Mouse (Mus musculus) liver, embryonic 15.5 days (tissue): Measurements from ENCODE around the gene Cdkl1. TPM values are rescaled to one million over a fixed set of nuclear protein-coding genes. Genes with fewer than 3 reads are reported as not detected.

Experiments
- ATAC-seq: fragments of 200-750 bp; cut with Nextera tagmentation; 2 replicates; pipeline ENCODE4 v1.8.0; 2017; ENCODE audit warnings: moderate number of reproducible peaks, mild to moderate bottlenecking, moderate library complexity; ENCODE audit not compliant: insufficient read depth
- H3K27ac ChIP-seq: fragments of 300-500 bp; sonication (generic); replicated peaks from 2 replicates; pipeline ENCODE4 v1.5.1; 2015; ENCODE audit warnings: mild to moderate bottlenecking, inconsistent platforms
- H3K27me3 ChIP-seq: fragments of 300-500 bp; sonication (generic); 2 replicates; pipeline ENCODE4 v1.6.1; 2015; ENCODE audit warnings: mild to moderate bottlenecking, inconsistent platforms
- H3K36me3 ChIP-seq: fragments of 300-500 bp; sonication (generic); replicated peaks from 2 replicates; pipeline ENCODE4 v1.6.1; 2015; ENCODE audit warnings: moderate library complexity, mild to moderate bottlenecking, inconsistent platforms
- H3K4me1 ChIP-seq: fragments of 300-500 bp; sonication (generic); replicated peaks from 2 replicates; pipeline ENCODE4 v1.6.1; 2015; ENCODE audit warnings: inconsistent platforms
- H3K4me2 ChIP-seq: fragments of 300-500 bp; sonication (generic); 2 replicates; pipeline ENCODE4 v1.6.1; 2015; ENCODE audit warnings: moderate library complexity, mild to moderate bottlenecking, inconsistent platforms
- H3K4me3 ChIP-seq: fragments of 300-500 bp; sonication (generic); replicated peaks from 2 replicates; pipeline ENCODE4 v1.5.1; 2015; ENCODE audit warnings: mild to moderate bottlenecking, inconsistent platforms
- H3K9ac ChIP-seq: fragments of 300-500 bp; sonication (generic); 2 replicates; pipeline ENCODE4 v1.6.1; 2015; ENCODE audit warnings: moderate library complexity, mild to moderate bottlenecking, inconsistent platforms
- H3K9me3 ChIP-seq: fragments of 300-500 bp; sonication (generic); replicated peaks from 2 replicates; pipeline ENCODE4 v1.6.1; 2016; ENCODE audit warnings: inconsistent platforms
- WGBS: fragments of 180-500 bp; shearing (Covaris S2); methylation state at CpG from one replicate; pipeline ENCODE4 v1.1.7; 2015; ENCODE audit warnings: mixed read lengths; ENCODE audit not compliant: insufficient replicate concordance; 5-methylcytosine and 5-hydroxymethylcytosine counted together
- polyA plus RNA-seq: library from polyadenylated mRNA; unstranded; fragments of >200 nt; fragmentation: Nextera tagmentation; extraction: Ambion mirVana; gene quantifications from 2 replicates; pipeline ENCODE4 v1.2.1, GENCODE M21; 2015

The Cdkl1 gene
- polyA plus RNA-seq, 1 experiment from 2014 or later, result 1.7 TPM

DNA sequence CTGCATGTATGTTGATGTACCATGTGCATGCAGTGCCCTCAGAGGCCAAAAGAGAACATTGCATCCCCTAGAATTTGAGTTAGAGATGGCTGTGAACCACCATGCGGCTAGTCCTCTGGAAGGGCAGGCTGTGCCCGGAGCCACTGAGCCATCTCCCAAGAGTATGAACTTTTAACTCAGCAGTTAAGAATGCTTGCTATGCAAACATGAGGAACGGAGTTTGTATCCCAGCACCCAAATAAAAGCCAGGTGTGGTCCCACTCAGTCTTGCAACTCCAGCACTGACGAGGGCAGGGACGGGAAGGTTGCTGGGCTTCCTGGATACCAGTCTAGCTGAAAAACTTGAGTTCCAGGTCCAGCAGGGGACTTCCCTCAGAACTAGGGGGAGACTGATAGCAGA lies 49.1 kb downstream of the Cdkl1 start:
- ATAC-seq, result no peak
- 86% methylated on average over 5 of the region's 5 CpGs for WGBS
- H3K27me3 ChIP-seq, result no peaks in the 10 kb centered on the region

GRCm38 (mm10) chr12:69733923-69734322 lies 57.1 kb downstream of the Cdkl1 start:
- no peaks in the 10 kb centered on the region for H3K36me3 ChIP-seq
- H3K4me1 ChIP-seq, result peaks cover 9% of the 10 kb centered on the region
- no peaks in the 10 kb centered on the region for H3K9me3 ChIP-seq
- no peaks in the 10 kb centered on the region for H3K27me3 ChIP-seq
- no peak overlapping the region for H3K4me3 ChIP-seq
- H3K9ac ChIP-seq, result no peak overlapping the region
- peak overlapping the region; percentile 85 for H3K27ac ChIP-seq
- peak overlapping the region; percentile 25 for H3K4me2 ChIP-seq
- WGBS, result 49% methylated on average over 3 of the region's 3 CpGs
- ATAC-seq, result peak; percentile 41; the same call in 1 of the 2 replicates

More for the DNA sequence above, 49.1 kb downstream of the Cdkl1 start:
- Histone ChIP-seq H3K4me1 (peaks cover 4% of the 10 kb centered on the region), H3K9me3 (no peaks in the 10 kb centered on the region), H3K4me2 (no peak overlapping the region), H3K4me3 (no peak overlapping the region), H3K27ac (no peak overlapping the region), H3K36me3 (peaks cover 13% of the 10 kb centered on the region), H3K9ac (no peak overlapping the region)

DNA sequence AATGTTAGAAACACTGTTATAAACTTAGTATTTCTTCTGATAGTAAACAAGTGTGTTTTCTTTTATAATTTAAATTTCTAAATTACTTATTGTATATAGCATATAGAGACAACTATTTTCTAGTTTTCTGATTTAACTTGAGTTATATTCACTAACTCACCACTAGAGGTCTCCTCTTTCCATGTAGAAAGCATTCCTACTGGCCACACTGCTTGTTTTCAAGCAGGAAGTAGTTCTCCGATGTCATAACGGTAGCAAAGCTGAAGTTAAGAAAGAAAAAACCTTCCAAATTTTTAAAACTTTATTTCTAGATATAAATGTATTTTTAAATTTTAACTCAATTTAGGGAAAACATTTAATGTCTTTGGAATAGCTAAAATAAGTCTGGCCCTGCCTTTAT lies 57.5 kb downstream of the Cdkl1 start:
- no peak overlapping the region for H3K4me3 ChIP-seq
- peak overlapping the region; percentile 85 for H3K27ac ChIP-seq
- H3K27me3 ChIP-seq, result no peaks in the 10 kb centered on the region
- no peak overlapping the region for H3K9ac ChIP-seq
- H3K9me3 ChIP-seq, result no peaks in the 10 kb centered on the region
- peak overlapping the region; percentile 25; the same call in 1 of the 2 replicates for H3K4me2 ChIP-seq
- H3K36me3 ChIP-seq, result no peaks in the 10 kb centered on the region
- WGBS, result 0% methylated on average over 2 of the region's 2 CpGs
- peak; percentile 71; the same call in 1 of the 2 replicates for ATAC-seq
- peaks cover 9% of the 10 kb centered on the region for H3K4me1 ChIP-seq

DNA sequence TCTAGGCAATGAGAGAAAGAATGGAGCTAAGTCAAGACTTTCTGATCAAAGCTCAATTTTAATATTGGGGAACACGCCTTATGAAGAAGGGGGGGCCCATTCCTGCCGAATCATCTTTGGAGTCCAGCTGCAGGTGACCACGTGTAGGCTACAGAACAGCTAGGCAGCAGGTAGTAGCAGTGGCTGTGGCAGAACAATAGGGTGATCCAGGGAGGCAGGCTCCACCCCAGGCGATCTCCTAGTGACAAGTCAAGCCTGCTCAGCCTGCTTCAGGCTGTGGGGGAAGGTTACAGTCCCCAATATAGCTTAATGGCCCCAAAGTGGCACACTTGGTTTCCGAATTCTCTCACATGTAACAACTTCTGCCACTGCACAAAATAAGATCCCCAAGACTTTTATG lies 58.8 kb downstream of the Cdkl1 start:
- H3K27me3 ChIP-seq, result no peaks in the 10 kb centered on the region
- no peak overlapping the region for H3K9ac ChIP-seq
- H3K36me3 ChIP-seq, result 0 out of 2 replicates have a peak, but pooled peaks cover 4% of the 10 kb centered on the region
- H3K4me3 ChIP-seq, result no peak overlapping the region
- no peak overlapping the region for H3K4me2 ChIP-seq
- H3K9me3 ChIP-seq, result no peaks in the 10 kb centered on the region
- no peak overlapping the region for H3K27ac ChIP-seq
- ATAC-seq, result no peak
- WGBS, result 60% methylated on average over 5 of the region's 5 CpGs
- H3K4me1 ChIP-seq, result peaks cover 9% of the 10 kb centered on the region

- H3K9me3 ChIP-seq, result no peaks in the 10 kb centered on the region
- peaks cover 22% of the 10 kb centered on the region for H3K4me1 ChIP-seq
- H3K4me3 ChIP-seq, result no peak overlapping the region
- no peak overlapping the region for H3K4me2 ChIP-seq
- no peak overlapping the region for H3K9ac ChIP-seq
- no peaks in the 10 kb centered on the region for H3K27me3 ChIP-seq
- H3K27ac ChIP-seq, result no peak overlapping the region
- no peak for ATAC-seq
- 0 out of 2 replicates have a peak, but pooled peaks cover 4% of the 10 kb centered on the region for H3K36me3 ChIP-seq
- 88% methylated on average over 1 of the region's 1 CpGs for WGBS
These were observed 60.8 kb downstream of the Cdkl1 start for GRCm38 (mm10) chr12:69730306-69730705.

DNA sequence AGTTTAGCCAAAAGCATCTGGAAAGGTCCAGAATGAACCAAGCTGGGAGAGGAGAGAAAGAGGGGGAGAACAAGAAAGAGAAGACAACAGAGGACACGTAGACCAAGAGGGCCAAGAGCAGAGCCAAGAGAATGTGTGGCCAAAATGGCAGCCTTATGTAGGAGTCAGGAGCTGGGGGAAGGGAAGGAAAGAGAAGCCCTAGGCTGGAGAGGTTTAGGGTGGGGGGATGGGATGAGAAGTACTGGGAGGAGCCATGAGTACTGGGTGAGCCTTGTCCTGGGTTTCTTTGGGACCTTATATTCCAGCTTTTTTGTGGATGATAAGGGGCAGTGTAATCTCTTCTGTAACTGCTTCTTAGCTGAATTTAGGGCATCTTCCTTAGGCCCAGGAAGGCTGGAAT lies 61.8 kb downstream of the Cdkl1 start:
- WGBS, result 86% methylated on average over 1 of the region's 1 CpGs
- peaks cover 26% of the 10 kb centered on the region for H3K4me1 ChIP-seq
- 0 out of 2 replicates have a peak, but pooled peaks cover 4% of the 10 kb centered on the region for H3K36me3 ChIP-seq
- H3K4me3 ChIP-seq, result no peak overlapping the region
- H3K9ac ChIP-seq, result no peak overlapping the region
- H3K4me2 ChIP-seq, result no peak overlapping the region
- no peak for ATAC-seq
- H3K9me3 ChIP-seq, result no peaks in the 10 kb centered on the region
- H3K27me3 ChIP-seq, result no peaks in the 10 kb centered on the region
- H3K27ac ChIP-seq, result no peak overlapping the region

- Histone ChIP-seq H3K36me3 (peaks cover 18% of the 10 kb centered on the region), H3K27me3 (no peaks in the 10 kb centered on the region), H3K9me3 (no peaks in the 10 kb centered on the region), H3K4me1 (peaks cover 33% of the 10 kb centered on the region), H3K4me3 (peak within 1 kb of the TSS; percentile 78), H3K27ac (peak within 1 kb of the TSS; percentile 98), H3K4me2 (peak within 1 kb of the TSS; percentile 98), H3K9ac (peak within 1 kb of the TSS; percentile 82)
- WGBS, result under 1% methylated on average over 60 of the region's 60 CpGs
- peak; percentile 92 for ATAC-seq
These were observed 66.2 kb downstream of the Cdkl1 start, which contains the start of the genes L2hgdh and Atp5s for GRCm38 (mm10) chr12:69724711-69725460. Gene L2hgdh (minus strand): TSS chr12:69724873. Gene Atp5s (plus strand): TSS chr12:69724950.

GRCm38 (mm10) chr12:69724018-69724710 lies 66.9 kb downstream of the Cdkl1 start:
- no peak; the same call in 1 of the 2 replicates for ATAC-seq
- Histone ChIP-seq H3K27me3 (no peaks in the 10 kb centered on the region), H3K4me2 (peak overlapping the region; percentile 98), H3K27ac (peak overlapping the region; percentile 98), H3K36me3 (peaks cover 26% of the 10 kb centered on the region), H3K9ac (peak overlapping the region; percentile 82), H3K4me1 (peaks cover 33% of the 10 kb centered on the region), H3K9me3 (0 out of 2 replicates have a peak, but pooled peaks cover 6% of the 10 kb centered on the region), H3K4me3 (peak overlapping the region; percentile 78)
- WGBS, result 2% methylated on average over 24 of the region's 24 CpGs

DNA sequence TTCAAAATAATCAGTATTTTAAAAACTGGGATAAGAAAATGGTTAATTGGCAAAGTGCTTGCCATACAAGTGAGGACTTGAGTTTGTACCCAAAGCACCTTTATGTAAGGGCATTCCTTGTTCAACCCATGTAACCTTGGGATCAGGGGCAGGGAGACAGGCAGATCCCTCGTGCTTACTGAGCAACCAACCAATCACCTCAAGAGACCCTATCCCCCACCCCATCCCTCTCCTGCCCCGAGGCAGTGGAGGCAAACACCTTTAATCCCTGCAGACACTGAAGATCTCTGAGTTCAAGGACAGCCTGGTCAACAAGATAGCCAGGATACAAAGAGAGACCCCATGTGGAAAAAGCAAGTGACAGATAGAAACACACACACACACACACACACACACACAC lies 67.7 kb downstream of the Cdkl1 start:
- H3K27ac ChIP-seq, result no peak overlapping the region
- WGBS, result 36% methylated on average over 2 of the region's 2 CpGs
- H3K27me3 ChIP-seq, result no peaks in the 10 kb centered on the region
- peak overlapping the region; percentile 98 for H3K4me2 ChIP-seq
- peak overlapping the region; percentile 82; the same call in 1 of the 2 replicates for H3K9ac ChIP-seq
- H3K4me3 ChIP-seq, result peak overlapping the region; percentile 78
- peaks cover 33% of the 10 kb centered on the region for H3K4me1 ChIP-seq
- 0 out of 2 replicates have a peak, but pooled peaks cover 6% of the 10 kb centered on the region for H3K9me3 ChIP-seq
- peaks cover 33% of the 10 kb centered on the region for H3K36me3 ChIP-seq
- ATAC-seq, result no peak

- no peak for ATAC-seq
- Histone ChIP-seq H3K27ac (no peak overlapping the region), H3K36me3 (peaks cover 38% of the 10 kb centered on the region), H3K4me1 (peaks cover 33% of the 10 kb centered on the region), H3K4me2 (no peak overlapping the region), H3K9me3 (0 out of 2 replicates have a peak, but pooled peaks cover 6% of the 10 kb centered on the region), H3K9ac (no peak overlapping the region), H3K4me3 (no peak overlapping the region), H3K27me3 (no peaks in the 10 kb centered on the region)
- 79% methylated on average over 3 of the region's 3 CpGs for WGBS
These were observed 68.2 kb downstream of the Cdkl1 start for GRCm38 (mm10) chr12:69722857-69723256.

GRCm38 (mm10) chr12:69713628-69714027 lies 77.4 kb downstream of the Cdkl1 start:
- no peaks in the 10 kb centered on the region for H3K27me3 ChIP-seq
- no peaks in the 10 kb centered on the region for H3K4me1 ChIP-seq
- no peak overlapping the region for H3K4me3 ChIP-seq
- no peak for ATAC-seq
- no peak overlapping the region for H3K4me2 ChIP-seq
- H3K9me3 ChIP-seq, result no peaks in the 10 kb centered on the region
- no peak overlapping the region for H3K9ac ChIP-seq
- H3K27ac ChIP-seq, result no peak overlapping the region
- peaks cover 20% of the 10 kb centered on the region for H3K36me3 ChIP-seq
